Mouse (Mus musculus) brown adipose tissue, adult 24 weeks (tissue): ENCODE results near the gene Nr2f1. TPM values are rescaled to one million over a fixed set of nuclear protein-coding genes. Genes with fewer than 3 reads are reported as not detected.

ENCODE experiments used
- H3K27ac ChIP-seq: fragments of 200-500 bp; replicated peaks from 2 replicates; pipeline ENCODE4 v1.5.1; 2012; ENCODE audit warnings: low read depth, mild to moderate bottlenecking, low read length
- H3K4me1 ChIP-seq: fragments of 200-500 bp; 2 replicates; pipeline ENCODE4 v1.6.1; 2012; ENCODE audit warnings: low read length, mixed read lengths; ENCODE audit not compliant: control insufficient read depth, insufficient read depth, insufficient read length
- H3K4me3 ChIP-seq: fragments of 200-500 bp; 2 replicates; pipeline ENCODE4 v1.5.1; 2012; ENCODE audit warnings: low read depth, mild to moderate bottlenecking, low read length, moderate library complexity; ENCODE audit not compliant: insufficient read depth
- polyA plus RNA-seq: library from polyadenylated mRNA; stranded (reverse); fragments of >200 nt; gene quantifications from 2 replicates; pipeline ENCODE4 v1.2.4, GENCODE M21; 2012; ENCODE audit not compliant: missing spikeins, insufficient read depth, insufficient read length

Gene Nr2f1
- polyA plus RNA-seq, 1 experiment = 1.2 TPM

- Histone ChIP-seq H3K4me3 (peak overlapping the region; percentile 61), H3K27ac (peak overlapping the region; percentile 45), H3K4me1 (no peaks in the 10 kb centered on the region)
Observed at GRCm38 (mm10) chr13:78203348-78204061, 3.9 kb upstream of the Nr2f1 start.

- H3K27ac ChIP-seq = peak overlapping the region; percentile 28; the same call in 1 of the 2 replicates
- H3K4me3 ChIP-seq = peak overlapping the region; percentile 61
- no peaks in the 10 kb centered on the region for H3K4me1 ChIP-seq
Observed at GRCm38 (mm10) chr13:78202574-78203347, 3.2 kb upstream of the Nr2f1 start.

- H3K27ac ChIP-seq = no peak overlapping the region
Observed at GRCm38 (mm10) chr13:78201871-78202565, 2.5 kb upstream of the Nr2f1 start.

DNA sequence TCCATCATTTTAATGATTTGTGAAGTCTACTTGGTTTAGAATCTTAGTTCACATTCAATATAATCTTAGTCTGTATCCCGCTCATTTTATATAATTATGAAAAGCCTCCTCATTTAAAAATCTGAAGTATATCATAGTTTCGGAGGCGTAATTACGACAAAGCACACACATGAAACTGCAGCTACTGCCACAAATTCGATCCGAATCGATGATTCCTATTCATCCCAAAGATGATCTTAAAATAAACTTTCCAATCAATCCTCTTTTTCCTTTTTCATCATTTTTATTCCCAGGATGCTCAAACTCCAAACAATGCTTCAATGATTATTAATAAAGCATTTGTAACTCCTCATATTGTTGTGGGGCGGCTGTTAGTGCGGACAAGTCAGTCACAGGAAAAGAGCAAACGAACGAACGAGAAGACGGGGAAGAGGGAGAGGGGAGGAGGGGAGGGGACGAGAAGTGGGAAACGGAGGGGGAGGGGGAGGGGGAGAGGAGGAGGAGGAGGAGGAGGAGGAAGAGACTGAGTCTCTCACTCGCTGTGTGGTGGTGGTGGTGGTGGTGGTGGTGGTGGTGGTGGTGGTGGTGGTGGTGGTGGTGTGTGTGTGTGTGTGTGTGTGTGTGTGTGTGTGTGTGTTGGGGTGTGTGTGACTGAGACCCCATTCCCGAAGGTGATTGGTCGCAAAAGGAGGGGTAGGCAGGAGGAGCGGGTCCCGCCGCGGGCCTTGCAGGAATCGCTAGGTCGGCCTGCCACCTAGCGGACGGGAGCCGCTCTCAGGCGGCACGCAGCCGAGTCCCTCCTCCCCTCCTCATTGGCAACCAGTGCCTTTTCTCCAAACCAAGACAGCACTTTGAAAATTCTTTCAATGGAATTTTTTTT, 1.7 kb upstream of the Nr2f1 start:
- H3K4me1 ChIP-seq = no peaks in the 10 kb centered on the region
- peak overlapping the region; percentile 49 for H3K4me3 ChIP-seq
- no peak overlapping the region for H3K27ac ChIP-seq

More at GRCm38 (mm10) chr13:78201871-78202565, 2.5 kb upstream of the Nr2f1 start:
- no peaks in the 10 kb centered on the region for H3K4me1 ChIP-seq
- H3K4me3 ChIP-seq = peak overlapping the region; percentile 49

DNA sequence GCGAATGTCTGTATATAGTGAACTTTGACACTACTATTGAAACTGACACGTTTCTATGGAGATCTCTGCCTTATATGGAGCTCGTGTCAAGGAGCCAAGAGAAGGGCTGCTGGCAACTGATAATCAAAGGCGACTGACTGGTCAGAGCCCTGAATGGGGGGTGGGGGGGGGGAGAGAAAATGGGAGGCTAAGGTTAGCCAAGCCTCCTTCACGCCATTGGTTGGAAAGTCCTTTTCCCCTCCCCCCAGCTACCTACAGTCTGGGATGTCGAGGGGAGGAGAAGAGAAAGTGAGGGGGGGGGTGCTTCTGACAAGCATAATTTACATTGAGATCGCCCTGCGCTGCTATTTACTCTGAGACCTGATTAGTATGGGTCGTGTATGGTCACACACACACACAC, 850 bp upstream of the Nr2f1 start:
- H3K4me3 ChIP-seq = peak overlapping the region; percentile 16
- no peak overlapping the region for H3K27ac ChIP-seq

GRCm38 (mm10) chr13:78198871-78199641, 501 bp downstream of the Nr2f1 start:
- Histone ChIP-seq H3K4me1 (no peaks in the 10 kb centered on the region), H3K4me3 (peak overlapping the region; percentile 60), H3K27ac (peak overlapping the region; percentile 7; the same call in 1 of the 2 replicates)

More for the DNA sequence above, 850 bp upstream of the Nr2f1 start:
- no peaks in the 10 kb centered on the region for H3K4me1 ChIP-seq

GRCm38 (mm10) chr13:78198391-78198870, 1.1 kb downstream of the Nr2f1 start:
- Histone ChIP-seq H3K27ac (no peak overlapping the region), H3K4me1 (no peaks in the 10 kb centered on the region), H3K4me3 (peak overlapping the region; percentile 61)

DNA sequence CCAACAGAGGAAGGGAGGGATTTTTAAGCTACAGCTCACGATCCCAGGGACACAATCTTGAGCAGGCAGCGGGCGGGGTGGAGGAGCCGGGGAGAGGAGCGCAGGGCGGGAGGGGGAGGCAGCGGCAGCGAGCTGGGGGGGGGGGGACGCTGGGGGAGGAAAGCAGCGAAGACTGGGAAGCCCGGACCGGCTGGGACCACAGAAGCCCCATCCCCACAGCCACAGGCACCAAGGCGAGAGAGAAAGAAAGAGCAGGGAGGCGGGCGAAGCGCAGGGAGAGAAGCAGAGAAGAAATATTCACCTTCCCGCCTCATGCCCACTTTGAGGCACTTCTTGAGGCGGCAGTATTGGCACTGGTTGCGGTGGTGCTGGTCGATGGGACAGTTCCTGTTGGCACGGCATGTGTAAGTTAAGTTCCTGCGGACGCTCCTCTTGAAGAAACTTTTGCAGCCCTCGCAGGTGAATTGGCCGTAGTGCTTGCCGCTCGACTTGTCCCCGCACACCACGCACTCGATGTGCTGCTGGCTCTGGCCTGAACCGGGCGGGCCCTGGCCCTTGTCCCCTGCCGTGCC, 1.7 kb downstream of the Nr2f1 start:
- H3K27ac ChIP-seq = no peak overlapping the region
- H3K4me1 ChIP-seq = no peaks in the 10 kb centered on the region
- H3K4me3 ChIP-seq = peak overlapping the region; percentile 61

GRCm38 (mm10) chr13:78197286-78197818, 2.2 kb downstream of the Nr2f1 start:
- no peak overlapping the region for H3K27ac ChIP-seq

GRCm38 (mm10) chr13:78196236-78196796, 3.2 kb downstream of the Nr2f1 start:
- no peak overlapping the region for H3K4me3 ChIP-seq
- H3K4me1 ChIP-seq = no peaks in the 10 kb centered on the region
- H3K27ac ChIP-seq = no peak overlapping the region

More at GRCm38 (mm10) chr13:78197286-78197818, 2.2 kb downstream of the Nr2f1 start:
- H3K4me1 ChIP-seq = no peaks in the 10 kb centered on the region
- H3K4me3 ChIP-seq = peak overlapping the region; percentile 39

GRCm38 (mm10) chr13:78195601-78196115, 3.9 kb downstream of the Nr2f1 start:
- peak overlapping the region; percentile 20 for H3K4me3 ChIP-seq
- no peaks in the 10 kb centered on the region for H3K4me1 ChIP-seq
- H3K27ac ChIP-seq = no peak overlapping the region

- Histone ChIP-seq H3K4me1 (no peaks in the 10 kb centered on the region), H3K27ac (no peak overlapping the region), H3K4me3 (peak overlapping the region; percentile 20; the same call in 1 of the 2 replicates)
Observed at GRCm38 (mm10) chr13:78194850-78195600, 4.5 kb downstream of the Nr2f1 start.
